Mouse (Mus musculus) cerebellum, adult 2 months (tissue): ENCODE measurements around the gene Nrcam.

Experiments used
- CTCF ChIP-seq: fragments of 200-500 bp; IDR thresholded peaks from 2 replicates; pipeline ENCODE4 v1.5.1; 2011; ENCODE audit warnings: low read depth, mild to moderate bottlenecking, control low read depth, low read length, moderate library complexity, borderline replicate concordance; ENCODE audit not compliant: insufficient read depth
- POLR2A ChIP-seq: fragments of 200-500 bp; IDR thresholded peaks from 2 replicates; pipeline ENCODE4 v1.6.1; 2011; ENCODE audit warnings: low read length, control low read depth, borderline replicate concordance; ENCODE audit not compliant: insufficient read depth

GRCm38 (mm10) chr12:44346143-44346542 is 17.5 kb downstream of the Nrcam start:
- TF ChIP-seq CTCF (no peak), POLR2A (no peak)
